Mouse (Mus musculus): ENCODE results near the gene Adamts14. TPM values are rescaled to one million over a fixed set of nuclear protein-coding genes. Genes with fewer than 3 reads are reported as not detected.

The Adamts14 gene
- polyA plus RNA-seq, 1 experiment from 2014 or later: 0.72 TPM

DNA sequence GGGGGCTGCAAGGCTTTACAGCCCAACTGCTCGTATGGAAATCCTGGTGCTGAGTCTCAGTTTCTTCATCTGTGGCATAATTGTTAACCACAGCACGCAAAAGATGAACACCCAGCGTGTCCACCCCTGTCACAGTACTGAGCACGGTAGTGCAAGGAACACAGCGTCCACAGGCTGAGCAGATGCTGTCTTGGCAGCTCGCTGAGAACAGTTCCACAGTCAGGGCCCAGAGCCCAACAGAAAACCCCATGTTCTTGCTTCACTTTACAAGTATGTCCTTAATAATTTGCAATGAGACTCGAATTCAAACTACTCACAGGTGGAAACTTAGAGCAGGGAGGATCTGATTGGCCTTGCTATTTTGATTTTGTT, 592 bp upstream of the Adamts14 start:
- ATAC-seq (ENCODE audit: low FRiP score): peak; percentile 11; the same call in 1 of the 2 replicates
- Histone ChIP-seq H3K36me3 (no peaks in the 10 kb centered on the region), H3K9me3 (replicated peaks) (no peaks in the 10 kb centered on the region), H3K4me1 (peaks cover 13% of the 10 kb centered on the region; the same call in 1 of the 2 replicates), H3K9ac (no peak overlapping the region), H3K4me3 (peak overlapping the region; percentile 54), H3K27ac (no peak overlapping the region), H3K4me2 (replicated peaks) (peak overlapping the region; percentile 99), H3K27me3 (peaks cover 36% of the 10 kb centered on the region)
- 42% methylated on average over 7 of the region's 7 CpGs for WGBS

DNA sequence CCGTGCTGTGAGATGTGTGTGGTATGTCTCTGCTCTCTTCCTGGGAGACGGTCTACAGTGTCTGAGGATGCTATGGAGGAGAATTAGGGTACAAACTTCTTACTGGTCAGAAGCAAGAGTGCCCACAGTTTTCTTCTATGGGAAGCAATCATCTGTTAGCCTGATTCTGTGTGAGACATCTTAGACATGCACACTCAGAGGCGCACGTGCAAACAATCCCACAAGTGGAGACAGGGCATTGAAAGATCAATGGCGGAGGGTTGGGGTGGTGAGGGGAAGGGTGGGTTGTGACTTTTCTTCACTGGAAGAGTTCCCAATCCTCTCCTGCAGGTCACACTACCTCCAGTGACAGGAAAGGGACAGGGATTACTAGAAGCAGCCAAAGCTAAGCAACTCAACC, 607 bp downstream of the Adamts14 start:
- no peaks in the 10 kb centered on the region for H3K9me3 ChIP-seq (replicated peaks)
- no peak for ATAC-seq (ENCODE audit: low FRiP score)
- peak overlapping the region; percentile 54 for H3K4me3 ChIP-seq
- H3K27me3 ChIP-seq: peaks cover 36% of the 10 kb centered on the region
- H3K4me2 ChIP-seq (replicated peaks): peak overlapping the region; percentile 99
- peaks cover 13% of the 10 kb centered on the region; the same call in 1 of the 2 replicates for H3K4me1 ChIP-seq
- H3K27ac ChIP-seq: no peak overlapping the region
- 42% methylated on average over 5 of the region's 5 CpGs for WGBS
- peak overlapping the region; percentile 69 for H3K9ac ChIP-seq
- H3K36me3 ChIP-seq: no peaks in the 10 kb centered on the region

DNA sequence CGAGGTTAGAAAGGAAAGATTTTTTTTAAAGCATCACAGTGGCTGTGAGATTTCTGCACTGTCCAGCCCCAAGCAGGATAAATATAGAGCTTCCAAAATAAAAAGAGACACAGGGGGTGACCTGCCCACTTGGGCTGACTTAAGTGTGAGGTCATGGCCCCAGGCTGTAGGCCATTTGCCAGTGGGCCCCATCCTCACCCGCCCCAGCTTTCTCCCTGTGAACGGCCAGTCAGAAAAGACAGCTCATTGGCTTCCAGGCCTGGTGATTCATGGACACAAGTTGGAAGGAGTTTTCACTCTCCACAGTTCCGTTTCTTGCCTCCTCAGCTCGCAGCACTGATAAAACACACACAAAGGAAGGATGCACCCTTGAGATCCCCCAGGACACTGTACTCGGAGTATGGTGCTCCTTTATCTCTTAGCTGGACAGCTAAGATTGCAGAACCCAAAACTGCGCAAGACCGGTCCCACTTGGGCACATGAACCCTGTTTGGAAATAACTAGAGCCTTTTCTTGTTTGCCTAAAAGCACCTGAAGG, 1.1 kb downstream of the Adamts14 start:
- Histone ChIP-seq H3K27me3 (peaks cover 36% of the 10 kb centered on the region), H3K4me3 (no peak overlapping the region), H3K36me3 (no peaks in the 10 kb centered on the region), H3K9me3 (replicated peaks) (no peaks in the 10 kb centered on the region), H3K4me2 (replicated peaks) (peak overlapping the region; percentile 99), H3K9ac (no peak overlapping the region), H3K4me1 (peaks cover 13% of the 10 kb centered on the region; the same call in 1 of the 2 replicates), H3K27ac (no peak overlapping the region)
- no peak for ATAC-seq (ENCODE audit: low FRiP score)
- WGBS: 58% methylated on average over 8 of the region's 8 CpGs

DNA sequence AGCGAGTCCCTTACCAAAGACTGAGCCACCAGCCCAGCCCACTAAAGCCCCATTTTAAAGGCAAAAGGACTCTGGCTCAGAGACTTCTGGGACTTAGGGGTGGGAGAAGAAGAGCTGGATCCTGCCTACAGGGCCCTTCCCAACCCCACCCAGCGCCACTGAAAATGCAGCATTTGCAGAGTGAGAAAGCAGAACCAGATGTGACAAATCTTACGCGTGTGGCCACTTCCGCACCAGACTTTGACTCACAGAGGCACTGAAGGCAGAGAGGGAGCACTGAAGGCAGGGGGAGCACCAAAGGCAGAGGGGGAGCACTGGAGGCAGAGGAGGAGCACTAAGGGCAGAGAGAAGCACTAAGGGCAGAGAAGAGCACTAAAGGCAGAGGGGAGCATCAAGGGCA, 5.9 kb downstream of the Adamts14 start:
- Histone ChIP-seq H3K4me3 (no peak overlapping the region), H3K9ac (no peak overlapping the region), H3K36me3 (no peaks in the 10 kb centered on the region), H3K9me3 (replicated peaks) (no peaks in the 10 kb centered on the region), H3K27me3 (peaks cover 7% of the 10 kb centered on the region), H3K27ac (no peak overlapping the region), H3K4me2 (replicated peaks) (no peak overlapping the region), H3K4me1 (0 out of 2 replicates have a peak, but pooled peaks cover under 1% of the 10 kb centered on the region)
- ATAC-seq (ENCODE audit: low FRiP score): no peak
- 81% methylated on average over 5 of the region's 5 CpGs for WGBS

- H3K27ac ChIP-seq: no peak overlapping the region
- no peaks in the 10 kb centered on the region for H3K27me3 ChIP-seq
- H3K9ac ChIP-seq: no peak overlapping the region
- WGBS: 84% methylated on average over 8 of the region's 8 CpGs
- H3K36me3 ChIP-seq: no peaks in the 10 kb centered on the region
- H3K4me2 ChIP-seq (replicated peaks): no peak overlapping the region
- H3K9me3 ChIP-seq (replicated peaks): no peaks in the 10 kb centered on the region
- ATAC-seq (ENCODE audit: low FRiP score): no peak
- H3K4me1 ChIP-seq: no peaks in the 10 kb centered on the region
- no peak overlapping the region for H3K4me3 ChIP-seq
Measured at GRCm38 (mm10) chr10:61263606-61264005, 9.6 kb downstream of the Adamts14 start.

GRCm38 (mm10) chr10:61261229-61262156, 11.7 kb downstream of the Adamts14 start:
- 80% methylated on average over 13 of the region's 13 CpGs for WGBS
- Histone ChIP-seq H3K9ac (no peak overlapping the region), H3K4me1 (no peaks in the 10 kb centered on the region), H3K27ac (no peak overlapping the region), H3K36me3 (no peaks in the 10 kb centered on the region), H3K4me2 (replicated peaks) (no peak overlapping the region), H3K9me3 (replicated peaks) (no peaks in the 10 kb centered on the region), H3K27me3 (no peaks in the 10 kb centered on the region), H3K4me3 (no peak overlapping the region)
- no peak for ATAC-seq (ENCODE audit: low FRiP score)

GRCm38 (mm10) chr10:61258131-61258530, 15.1 kb downstream of the Adamts14 start:
- H3K4me2 ChIP-seq (replicated peaks): no peak overlapping the region
- WGBS: 79% methylated on average over 1 of the region's 1 CpGs
- no peaks in the 10 kb centered on the region for H3K36me3 ChIP-seq
- no peaks in the 10 kb centered on the region for H3K4me1 ChIP-seq
- no peak overlapping the region for H3K4me3 ChIP-seq
- H3K27ac ChIP-seq: no peak overlapping the region
- H3K9me3 ChIP-seq (replicated peaks): no peaks in the 10 kb centered on the region
- no peak for ATAC-seq (ENCODE audit: low FRiP score)
- H3K9ac ChIP-seq: no peak overlapping the region
- no peaks in the 10 kb centered on the region for H3K27me3 ChIP-seq

GRCm38 (mm10) chr10:61256665-61257064, 16.6 kb downstream of the Adamts14 start:
- no peaks in the 10 kb centered on the region for H3K9me3 ChIP-seq (replicated peaks)
- no peak overlapping the region for H3K4me2 ChIP-seq (replicated peaks)
- no peak overlapping the region for H3K9ac ChIP-seq
- no peaks in the 10 kb centered on the region for H3K27me3 ChIP-seq
- H3K4me3 ChIP-seq: no peak overlapping the region
- H3K27ac ChIP-seq: no peak overlapping the region
- ATAC-seq (ENCODE audit: low FRiP score): no peak
- no peaks in the 10 kb centered on the region for H3K4me1 ChIP-seq
- H3K36me3 ChIP-seq: no peaks in the 10 kb centered on the region
- 94% methylated on average over 9 of the region's 9 CpGs for WGBS

DNA sequence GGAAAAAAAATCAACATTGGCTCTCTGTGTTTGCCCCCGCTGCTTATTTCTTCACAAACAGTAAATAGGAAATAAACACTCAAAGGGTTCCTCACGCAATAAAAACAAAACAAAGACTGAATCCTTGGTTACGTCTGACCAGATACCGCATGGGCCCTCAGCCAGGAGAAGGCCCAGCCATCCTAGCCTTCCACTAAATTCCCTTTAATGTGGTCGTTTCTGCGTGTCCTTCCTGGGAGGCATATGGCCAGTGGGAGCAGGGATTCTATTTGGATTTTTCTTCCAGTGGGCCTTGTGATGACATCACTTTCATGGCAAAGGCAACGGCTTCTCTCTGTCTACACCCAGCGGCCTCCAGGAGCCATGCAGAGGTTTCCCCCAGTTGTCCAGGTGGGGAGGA, 18.0 kb downstream of the Adamts14 start:
- Histone ChIP-seq H3K36me3 (no peaks in the 10 kb centered on the region), H3K4me1 (no peaks in the 10 kb centered on the region), H3K9ac (no peak overlapping the region), H3K4me2 (replicated peaks) (no peak overlapping the region), H3K27me3 (no peaks in the 10 kb centered on the region), H3K27ac (no peak overlapping the region), H3K4me3 (no peak overlapping the region), H3K9me3 (replicated peaks) (no peaks in the 10 kb centered on the region)
- no peak for ATAC-seq (ENCODE audit: low FRiP score)
- WGBS: 93% methylated on average over 8 of the region's 8 CpGs

DNA sequence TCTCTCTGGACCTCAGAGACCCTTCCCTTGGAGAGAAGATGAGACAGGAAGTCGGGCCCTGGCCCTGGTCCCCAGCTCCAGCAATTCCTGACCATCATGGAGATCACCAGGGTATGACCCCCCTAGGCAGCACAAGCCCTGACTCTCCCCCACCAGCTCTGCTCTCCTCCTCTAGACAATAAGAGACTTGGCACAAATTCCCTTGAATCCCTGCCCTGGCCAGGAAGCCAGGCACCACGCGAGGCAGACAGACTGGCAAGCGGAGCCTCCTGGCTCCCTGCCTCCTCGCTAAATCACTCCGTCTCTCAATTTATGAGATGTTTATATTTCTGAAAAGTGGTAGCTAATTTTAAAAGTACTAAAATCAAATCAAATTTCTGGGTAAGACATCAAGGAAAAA, 18.5 kb downstream of the Adamts14 start:
- H3K27ac ChIP-seq: no peak overlapping the region
- H3K4me3 ChIP-seq: no peak overlapping the region
- peaks cover 3% of the 10 kb centered on the region for H3K4me1 ChIP-seq
- H3K9ac ChIP-seq: no peak overlapping the region
- WGBS: 85% methylated on average over 6 of the region's 6 CpGs
- no peaks in the 10 kb centered on the region for H3K36me3 ChIP-seq
- H3K9me3 ChIP-seq (replicated peaks): no peaks in the 10 kb centered on the region
- no peak for ATAC-seq (ENCODE audit: low FRiP score)
- no peaks in the 10 kb centered on the region for H3K27me3 ChIP-seq
- H3K4me2 ChIP-seq (replicated peaks): no peak overlapping the region

DNA sequence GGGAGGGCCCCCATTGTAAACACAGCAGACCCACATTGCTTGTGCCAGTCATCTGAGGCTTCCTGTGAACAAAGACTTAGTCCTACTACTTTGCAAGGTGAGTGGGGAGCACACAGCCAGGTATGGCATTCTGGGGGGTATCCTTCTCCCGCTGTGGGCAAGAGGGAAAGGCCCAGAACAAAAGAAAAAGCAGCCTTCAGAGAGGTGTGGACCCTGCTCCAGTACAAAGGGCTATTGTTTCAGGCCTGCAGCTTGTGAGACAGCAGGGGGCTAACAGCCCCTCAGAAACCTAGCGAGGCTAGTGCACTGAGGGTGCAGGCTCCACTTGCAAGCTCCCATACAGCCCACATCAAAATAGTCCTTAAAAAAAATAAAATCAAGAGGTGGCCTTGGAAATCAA, 23.3 kb downstream of the Adamts14 start:
- H3K9me3 ChIP-seq (replicated peaks): no peaks in the 10 kb centered on the region
- H3K27ac ChIP-seq: no peak overlapping the region
- H3K4me1 ChIP-seq: peaks cover 7% of the 10 kb centered on the region
- H3K36me3 ChIP-seq: no peaks in the 10 kb centered on the region
- no peak overlapping the region for H3K9ac ChIP-seq
- no peaks in the 10 kb centered on the region for H3K27me3 ChIP-seq
- ATAC-seq (ENCODE audit: low FRiP score): no peak
- H3K4me2 ChIP-seq (replicated peaks): no peak overlapping the region
- H3K4me3 ChIP-seq: no peak overlapping the region
- WGBS: 9% methylated on average over 2 of the region's 2 CpGs

GRCm38 (mm10) chr10:61248596-61249114, 24.6 kb downstream of the Adamts14 start:
- no peaks in the 10 kb centered on the region for H3K36me3 ChIP-seq
- H3K27ac ChIP-seq: no peak overlapping the region
- H3K4me1 ChIP-seq: peaks cover 7% of the 10 kb centered on the region
- H3K27me3 ChIP-seq: no peaks in the 10 kb centered on the region
- H3K9ac ChIP-seq: no peak overlapping the region
- 81% methylated on average over 13 of the region's 13 CpGs for WGBS
- H3K4me2 ChIP-seq (replicated peaks): no peak overlapping the region
- no peak for ATAC-seq (ENCODE audit: low FRiP score)
- H3K9me3 ChIP-seq (replicated peaks): no peaks in the 10 kb centered on the region
- H3K4me3 ChIP-seq: no peak overlapping the region
